Mouse (Mus musculus): ENCODE data around the gene Frmd6.

DNA sequence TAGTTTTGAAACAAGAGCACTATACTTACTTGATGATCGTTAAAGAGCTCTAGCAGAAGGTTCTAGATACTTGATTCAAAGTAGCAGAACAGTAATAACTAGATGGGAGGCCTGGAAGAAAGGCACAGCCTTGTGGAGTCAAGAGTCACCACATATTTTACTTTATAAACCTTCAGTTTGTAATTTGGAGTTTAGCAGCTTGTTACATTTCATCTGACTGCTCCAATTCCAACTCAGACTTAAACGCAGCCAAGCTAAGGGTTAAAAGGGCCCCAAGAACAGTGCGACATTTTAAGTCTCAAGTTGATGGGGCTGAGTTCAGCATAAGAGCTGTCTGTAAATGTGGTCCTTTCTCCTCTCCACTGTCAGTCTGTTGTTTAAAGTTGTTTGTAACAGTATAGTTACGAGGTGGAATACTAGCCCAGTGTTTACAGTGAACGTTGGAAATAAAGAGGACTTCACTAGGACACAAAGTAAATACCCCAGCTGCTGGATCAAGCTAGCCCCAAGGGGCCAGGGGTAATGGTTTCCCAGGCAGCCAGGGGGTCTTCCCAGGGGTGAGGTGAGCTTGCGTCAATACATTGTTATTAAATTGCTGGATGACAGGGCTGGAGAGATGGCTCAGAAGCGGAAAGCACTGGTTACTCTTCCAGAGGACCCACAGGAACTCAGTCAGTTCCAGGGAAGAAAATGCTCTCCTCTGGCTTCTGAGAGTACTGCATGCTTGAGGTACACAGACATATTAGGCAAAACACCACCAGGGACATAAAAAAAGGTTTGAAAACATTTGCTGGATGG is 43.1 kb downstream of the Frmd6 start:
- no peak for TF ChIP-seq POLR2A (IDR thresholded peaks at IDR 0.05; ENCODE audit: extremely low read depth, insufficient read depth, low read length)
- no peak for TF ChIP-seq CTCF (IDR thresholded peaks at IDR 0.05; ENCODE audit: extremely low read depth, insufficient read depth, low read length)

Measured in cortical plate, adult 2 months (tissue).